Mouse (Mus musculus) MEL (cell line): ENCODE results near the gene Map3k10. TPM values are rescaled to one million over a fixed set of nuclear protein-coding genes. Genes with fewer than 3 reads are reported as not detected.

ENCODE experiments used
- DNase-seq: peaks from one replicate; pipeline ENCODE4 v3.0.0; 2011; ENCODE audit warnings: low read depth, low spot score
- H3K27ac ChIP-seq: 2 replicates; pipeline ENCODE4 v1.5.1; 2012; ENCODE audit warnings: low read depth, mild to moderate bottlenecking, control low read depth, low read length, moderate library complexity; ENCODE audit not compliant: control insufficient read depth
- H3K27me3 ChIP-seq, 2 experiments: fragments of 150-350 bp in 1 of 2; sonication (generic) in 1 of 2; 2 replicates each; pipeline ENCODE4 v1.6.1; 2012; ENCODE audit warnings: low read length in 2 of 2, mild to moderate bottlenecking in 2 of 2, improper control_type of control experiment in 1 of 2, moderate library complexity in 1 of 2; ENCODE audit not compliant: insufficient read depth in 2 of 2, control insufficient read depth in 1 of 2
- H3K36me3 ChIP-seq, 2 experiments: 2 replicates each; pipeline ENCODE4 v1.6.1; 2012 to 2014; ENCODE audit warnings: low read length in 2 of 2, improper control_type of control experiment in 1 of 2, inconsistent platforms in 1 of 2, mild to moderate bottlenecking in 1 of 2; ENCODE audit not compliant: insufficient read depth in 2 of 2, control insufficient read depth in 1 of 2
- H3K4me1 ChIP-seq, 2 experiments: fragments of 150-350 bp in 1 of 2; sonication (generic) in 1 of 2; 2 replicates each; pipeline ENCODE4 v1.6.1; 2012; ENCODE audit warnings: low read length in 2 of 2, improper control_type of control experiment in 1 of 2, mild to moderate bottlenecking in 1 of 2; ENCODE audit not compliant: insufficient read depth in 2 of 2, control insufficient read depth in 1 of 2
- H3K4me3 ChIP-seq, 2 experiments: fragments of 150-350 bp in 1 of 2; sonication (generic) in 1 of 2; 2 replicates each; pipeline ENCODE4 v1.5.1; 2012; ENCODE audit warnings: low read depth in 2 of 2, low read length in 2 of 2, mild to moderate bottlenecking in 2 of 2, moderate library complexity in 2 of 2, control low read depth in 1 of 2, improper control_type of control experiment in 1 of 2; ENCODE audit not compliant: control insufficient read depth in 1 of 2, insufficient read depth in 1 of 2
- H3K79me2 ChIP-seq: 2 replicates; pipeline ENCODE4 v1.6.1; 2012; ENCODE audit warnings: mild to moderate bottlenecking, low read length, moderate library complexity; ENCODE audit not compliant: control insufficient read depth, poor library complexity, insufficient read depth
- H3K9ac ChIP-seq: 2 replicates; pipeline ENCODE4 v1.6.1; 2012; ENCODE audit warnings: low read depth, mild to moderate bottlenecking, control low read depth, low read length, moderate library complexity; ENCODE audit not compliant: control insufficient read depth, poor library complexity, severe bottlenecking
- H3K9me3 ChIP-seq: fragments of 150-350 bp; sonication (generic); replicated peaks from 2 replicates; pipeline ENCODE4 v1.6.1; 2012; ENCODE audit warnings: mild to moderate bottlenecking, low read length, improper control_type of control experiment, moderate library complexity; ENCODE audit not compliant: insufficient read depth
- BHLHE40 ChIP-seq: IDR thresholded peaks from 2 replicates; pipeline ENCODE4 v1.6.1; 2012; ENCODE audit warnings: low read depth, mild to moderate bottlenecking, inconsistent platforms, low read length, improper control_type of control experiment, borderline replicate concordance
- CHD2 ChIP-seq: IDR thresholded peaks from 2 replicates; pipeline ENCODE4 v1.6.1; 2011; ENCODE audit warnings: low read length, improper control_type of control experiment
- CTCF ChIP-seq, 3 experiments: IDR thresholded peaks in 2 of 3; conservative IDR thresholded peaks in 1 of 3; 2 replicates each; pipeline ENCODE4 v1.5.1; 2011 to 2012; ENCODE audit warnings: low read length in 3 of 3, low read depth in 2 of 3, mild to moderate bottlenecking in 2 of 3, improper control_type of control experiment in 1 of 3, inconsistent platforms in 1 of 3, mixed read lengths in 1 of 3, moderate library complexity in 1 of 3; ENCODE audit not compliant: control insufficient read depth in 1 of 3, insufficient read depth in 1 of 3, poor library complexity in 1 of 3, severe bottlenecking in 1 of 3
- ELF1 ChIP-seq: IDR thresholded peaks from 2 replicates; pipeline ENCODE4 v1.6.1; 2014; ENCODE audit warnings: low read depth, mild to moderate bottlenecking, inconsistent platforms, low read length, improper control_type of control experiment, moderate library complexity
- ETS1 ChIP-seq: IDR thresholded peaks from 2 replicates; pipeline ENCODE4 v1.6.1; 2012; ENCODE audit warnings: low read depth, mild to moderate bottlenecking, inconsistent platforms, low read length, improper control_type of control experiment, moderate library complexity
- GATA1 ChIP-seq: IDR thresholded peaks from 2 replicates; pipeline ENCODE4 v1.6.1; 2011; ENCODE audit warnings: low read depth, low read length, improper control_type of control experiment
- MAFK ChIP-seq: IDR thresholded peaks from 2 replicates; pipeline ENCODE4 v1.6.1; 2011; ENCODE audit warnings: low read depth, mild to moderate bottlenecking, low read length, improper control_type of control experiment, borderline replicate concordance
- MAZ ChIP-seq: IDR thresholded peaks from 2 replicates; pipeline ENCODE4 v1.6.1; 2012; ENCODE audit warnings: low read depth, mild to moderate bottlenecking, inconsistent platforms, low read length, improper control_type of control experiment
- MEF2A ChIP-seq: IDR thresholded peaks from 2 replicates; pipeline ENCODE4 v1.6.1; 2014; ENCODE audit warnings: low read depth, mild to moderate bottlenecking, inconsistent platforms, low read length, improper control_type of control experiment; ENCODE audit not compliant: poor library complexity, insufficient replicate concordance, severe bottlenecking; ENCODE audit errors: extremely low read depth
- MYB ChIP-seq: IDR thresholded peaks from 2 replicates; pipeline ENCODE4 v1.6.1; 2011; ENCODE audit warnings: mild to moderate bottlenecking, low read depth, low read length, improper control_type of control experiment
- MYC ChIP-seq: IDR thresholded peaks from 2 replicates; pipeline ENCODE4 v1.6.1; 2011; ENCODE audit warnings: low read depth, mild to moderate bottlenecking, low read length, improper control_type of control experiment, moderate library complexity
- NRF1 ChIP-seq: IDR thresholded peaks from 2 replicates; pipeline ENCODE4 v1.6.1; 2014; ENCODE audit warnings: low read depth, mild to moderate bottlenecking, inconsistent platforms, low read length, improper control_type of control experiment, moderate library complexity; ENCODE audit not compliant: poor library complexity, insufficient read depth, severe bottlenecking
- POLR2AphosphoS2 ChIP-seq: IDR thresholded peaks from 2 replicates; pipeline ENCODE4 v1.6.1; 2011; ENCODE audit warnings: low read length, improper control_type of control experiment
- RAD21 ChIP-seq: IDR thresholded peaks from 2 replicates; pipeline ENCODE4 v1.6.1; 2011; ENCODE audit warnings: mild to moderate bottlenecking, low read depth, low read length, improper control_type of control experiment
- RCOR1 ChIP-seq: IDR thresholded peaks from 2 replicates; pipeline ENCODE4 v1.6.1; 2012; ENCODE audit warnings: low read depth, mild to moderate bottlenecking, inconsistent platforms, low read length, improper control_type of control experiment
- SIN3A ChIP-seq: IDR thresholded peaks from 2 replicates; pipeline ENCODE4 v1.6.1; 2012; ENCODE audit warnings: low read length, improper control_type of control experiment, inconsistent platforms
- TCF12 ChIP-seq: IDR thresholded peaks from 2 replicates; pipeline ENCODE4 v1.6.1; 2014; ENCODE audit warnings: low read depth, mild to moderate bottlenecking, inconsistent platforms, low read length, improper control_type of control experiment, moderate library complexity
- USF1 ChIP-seq: IDR thresholded peaks from 2 replicates; pipeline ENCODE4 v1.6.1; 2014; ENCODE audit warnings: low read depth, mild to moderate bottlenecking, inconsistent platforms, low read length, improper control_type of control experiment, moderate library complexity
- USF2 ChIP-seq, 2 experiments: IDR thresholded peaks; 2 replicates each; pipeline ENCODE4 v1.6.1; 2011 to 2012; ENCODE audit warnings: improper control_type of control experiment in 2 of 2, low read length in 2 of 2, borderline replicate concordance in 1 of 2, inconsistent platforms in 1 of 2, low read depth in 1 of 2, mild to moderate bottlenecking in 1 of 2; ENCODE audit not compliant: insufficient read depth in 1 of 2
- ZNF384 ChIP-seq: IDR thresholded peaks from 2 replicates; pipeline ENCODE4 v1.6.1; 2012; ENCODE audit warnings: low read depth, mild to moderate bottlenecking, inconsistent platforms, low read length, improper control_type of control experiment
- polyA plus RNA-seq, 2 experiments: library from polyadenylated mRNA; stranded (reverse) in 1 of 2; unstranded in 1 of 2; fragments of >175 nt in 1 of 2; fragments of >200 nt in 1 of 2; gene quantifications; 2 replicates each; pipeline versions ENCODE4 v1.2.1 to v1.2.4; 2012; ENCODE audit warnings: low replicate concordance in 2 of 2, low read depth in 1 of 2; ENCODE audit not compliant: insufficient read length in 2 of 2, insufficient read depth in 1 of 2, missing spikeins in 1 of 2
- total RNA-seq: library from RNA; depleted of rRNA; stranded (reverse); fragments of 300-350 nt; gene quantifications from 2 replicates; pipeline ENCODE4 v1.2.3, GENCODE M21; 2012

The Map3k10 gene
- total and polyA plus RNA-seq, 3 experiments = 22.0 to 33.3 TPM; not detected in 1

GRCm38 (mm10) chr7:27673575-27674131 is 745 bp downstream of the Map3k10 start:
- Histone ChIP-seq H3K27me3 (no peaks in the 10 kb centered on the region), H3K27ac (no peak overlapping the region), H3K36me3 (peaks cover 0 to 13% of the 10 kb centered on the region in 2 experiments; a peak in 2 of 4 replicates), H3K4me1 (peaks cover 2 to 21% of the 10 kb centered on the region in 2 experiments; a peak in 3 of 4 replicates), H3K9me3 (no peaks in the 10 kb centered on the region), H3K4me3 (peak overlapping the region; percentile 71 to 99), H3K79me2 (peaks cover 10% of the 10 kb centered on the region), H3K9ac (peak overlapping the region; percentile 99)
- no peak for TF ChIP-seq SIN3A
- no peak for TF ChIP-seq MYB
- TF ChIP-seq NRF1 = no peak
- no peak for TF ChIP-seq MEF2A
- no peak for TF ChIP-seq CTCF (IDR thresholded peaks at IDR 0.05 in 2 of 3, conservative IDR thresholded peaks at IDR 0.05 in 1 of 3; ENCODE audit: control insufficient read depth in 1 of 3, insufficient read depth in 1 of 3, low read depth in 2 of 3, low read length in 3 of 3, poor library complexity in 1 of 3, severe bottlenecking in 1 of 3)
- TF ChIP-seq ZNF384 = no peak
- TF ChIP-seq ELF1 = no peak
- DNase-seq = no peak

GRCm38 (mm10) chr7:27673064-27673574 is 1.3 kb downstream of the Map3k10 start:
- Histone ChIP-seq H3K79me2 (peaks cover 10% of the 10 kb centered on the region), H3K9ac (peak overlapping the region; percentile 99), H3K9me3 (no peaks in the 10 kb centered on the region), H3K4me3 (peak overlapping the region; percentile 71 to 99), H3K4me1 (peaks cover 2 to 21% of the 10 kb centered on the region in 2 experiments; a peak in 3 of 4 replicates), H3K27ac (no peak overlapping the region), H3K36me3 (peaks cover 0 to 13% of the 10 kb centered on the region in 2 experiments; a peak in 2 of 4 replicates), H3K27me3 (no peaks in the 10 kb centered on the region)
- TF ChIP-seq GATA1 (no peak), ETS1 (no peak), MAFK (no peak), CHD2 (no peak), POLR2AphosphoS2 (no peak), TCF12 (no peak), USF1 (no peak), MAZ (no peak), BHLHE40 (no peak), USF2 (IDR thresholded peaks at IDR 0.05; ENCODE audit: borderline replicate concordance in 1 of 2, insufficient read depth in 1 of 2, low read depth in 1 of 2, low read length in 2 of 2) (no peak), MEF2A (no peak), RAD21 (no peak), MYC (no peak), RCOR1 (no peak)
- no peak for DNase-seq
